ENCODE assay signal across 8 mouse cellular contexts in genomic region chr1:134561770-134562143, GRCm38 (mm10). TPM values are rescaled to one million over a fixed set of nuclear protein-coding genes. Genes with fewer than 3 reads are reported as not detected.
DNase-seq lines count a peak whose midpoint lies in the region; ATAC-seq lines count a peak whose summit lies in the region.

No protein-coding gene starts in this region.

- no peaks in the 10 kb centered on the region for H3K9me3 ChIP-seq in kidney, embryonic 15.5 days (replicated peaks)
- no peaks in the 10 kb centered on the region for H3K9me3 ChIP-seq in hindbrain, embryonic 15.5 days
- H3K9me3 ChIP-seq in midbrain, embryonic 15.5 days: no peaks in the 10 kb centered on the region

- H3K4me3 ChIP-seq in kidney, embryonic 15.5 days (replicated peaks): peak overlapping the region; percentile 99
- H3K4me3 ChIP-seq in brown adipose tissue, adult 24 weeks (ENCODE audit: insufficient read depth, low read depth, low read length): peak overlapping the region; percentile 54
- peak overlapping the region; percentile 87 for H3K4me3 ChIP-seq in hindbrain, embryonic 15.5 days
- peak overlapping the region; percentile 100 for H3K4me3 ChIP-seq in midbrain, embryonic 15.5 days

- ATAC-seq in kidney, embryonic 15.5 days (replicated peaks; ENCODE audit: low FRiP score): no peak
- no peak for ATAC-seq in hindbrain, embryonic 15.5 days (ENCODE audit: low FRiP score, low read depth)
- ATAC-seq in midbrain, embryonic 15.5 days (replicated peaks): no peak

- peak overlapping the region; percentile 99 for H3K9ac ChIP-seq in kidney, embryonic 15.5 days
- H3K9ac ChIP-seq in hindbrain, embryonic 15.5 days: peak overlapping the region; percentile 97
- peak overlapping the region; percentile 100 for H3K9ac ChIP-seq in midbrain, embryonic 15.5 days

- peaks cover 28% of the 10 kb centered on the region for H3K4me1 ChIP-seq in kidney, embryonic 15.5 days
- H3K4me1 ChIP-seq in brown adipose tissue, adult 24 weeks (ENCODE audit: control insufficient read depth, insufficient read depth, insufficient read length, low read length): 0 out of 2 replicates have a peak, but pooled peaks cover 3% of the 10 kb centered on the region
- peaks cover 37% of the 10 kb centered on the region for H3K4me1 ChIP-seq in hindbrain, embryonic 15.5 days (replicated peaks)
- H3K4me1 ChIP-seq in midbrain, embryonic 15.5 days: peaks cover 48% of the 10 kb centered on the region

- H3K27ac ChIP-seq in kidney, embryonic 15.5 days: 0 out of 2 replicates have a peak overlapping the region, but pooled peaks have one; percentile 89
- H3K27ac ChIP-seq in brown adipose tissue, adult 24 weeks (replicated peaks; ENCODE audit: low read depth, low read length): no peak overlapping the region
- peak overlapping the region; percentile 94 for H3K27ac ChIP-seq in hindbrain, embryonic 15.5 days (replicated peaks)
- H3K27ac ChIP-seq in midbrain, embryonic 15.5 days: peak overlapping the region; percentile 95

- DNase-seq in kidney, adult 8-10 months: no peak
- no peak for DNase-seq in embryo, embryonic 11 days
- DNase-seq in urinary bladder, adult 18-20 months (ENCODE audit: low spot score in 2 of 2): no peak
- DNase-seq in frontal cortex, adult 2 months (ENCODE audit: extremely low spot score in 1 of 2, low spot score in 1 of 2): no peak

- H3K27me3 ChIP-seq in kidney, embryonic 15.5 days: no peaks in the 10 kb centered on the region
- no peaks in the 10 kb centered on the region for H3K27me3 ChIP-seq in hindbrain, embryonic 15.5 days
- H3K27me3 ChIP-seq in midbrain, embryonic 15.5 days (replicated peaks): no peaks in the 10 kb centered on the region

- WGBS in kidney, embryonic 15.5 days: 9% methylated on average over 7 of the region's 7 CpGs
- WGBS in hindbrain, embryonic 15.5 days: 4% methylated on average over 7 of the region's 7 CpGs
- WGBS in midbrain, embryonic 15.5 days: 4% methylated on average over 7 of the region's 7 CpGs

- peak overlapping the region; percentile 71 for H3K4me2 ChIP-seq in kidney, embryonic 15.5 days
- H3K4me2 ChIP-seq in hindbrain, embryonic 15.5 days: peak overlapping the region; percentile 55
- peak overlapping the region; percentile 66 for H3K4me2 ChIP-seq in midbrain, embryonic 15.5 days

- no peaks in the 10 kb centered on the region for H3K36me3 ChIP-seq in kidney, embryonic 15.5 days
- no peaks in the 10 kb centered on the region for H3K36me3 ChIP-seq in hindbrain, embryonic 15.5 days
- H3K36me3 ChIP-seq in midbrain, embryonic 15.5 days (replicated peaks): no peaks in the 10 kb centered on the region

RNA-seq across cellular contexts. Expression of gene Kdm5b, which starts 1.8 kb away (rescaled TPM):
- 54.2 and 56.2 TPM in 2 replicates for polyA plus RNA-seq in kidney, embryonic 15.5 days (2015; fragmentation: Nextera tagmentation; extraction: Ambion mirVana)
- 6.8 and 8.9 TPM in 2 replicates for polyA plus RNA-seq in brown adipose tissue, adult 24 weeks (2012; ENCODE audit: insufficient read depth, insufficient read length, missing spikeins)
- 67.9 and 69.6 TPM in 2 replicates for polyA plus RNA-seq in hindbrain, embryonic 15.5 days (2015; fragmentation: Nextera tagmentation; extraction: Ambion mirVana)
- 83.9 and 87.1 TPM in 2 replicates for polyA plus RNA-seq in midbrain, embryonic 15.5 days (2015; fragmentation: Nextera tagmentation; extraction: Ambion mirVana)
- 29.9 and 31.5 TPM in 2 replicates for polyA plus RNA-seq in frontal cortex, adult 2 months (2012; rRNA removed)

RNA-seq across cellular contexts. Expression of gene Mgat4e, which starts 12.3 kb away (rescaled TPM):
- not detected in 2 replicates for polyA plus RNA-seq in kidney, embryonic 15.5 days (2015; fragmentation: Nextera tagmentation; extraction: Ambion mirVana)
- polyA plus RNA-seq in brown adipose tissue, adult 24 weeks (2012; ENCODE audit: insufficient read depth, insufficient read length, missing spikeins): not detected in 2 replicates
- polyA plus RNA-seq in hindbrain, embryonic 15.5 days (2015; fragmentation: Nextera tagmentation; extraction: Ambion mirVana): not detected in 2 replicates
- not detected in 2 replicates for polyA plus RNA-seq in midbrain, embryonic 15.5 days (2015; fragmentation: Nextera tagmentation; extraction: Ambion mirVana)
- polyA plus RNA-seq in frontal cortex, adult 2 months (2012; rRNA removed): 0.08 TPM in 1 of 2 replicates, not detected in the other
